Mouse (Mus musculus): Measurements from ENCODE around the gene Gm21985. TPM values are rescaled to one million over a fixed set of nuclear protein-coding genes. Genes with fewer than 3 reads are reported as not detected.
A peak's percentile ranks its signal among the peaks of the same experiment; 100 is the strongest.
"Not testable (repeated sequence)": the region's sequence is repeated elsewhere in the genome, so short reads cannot be mapped to it uniquely, and the experiment has no call there.

The Gm21985 gene
- total RNA-seq, 2 experiments from 2014 or later = 0.31 to 1.3 TPM

GRCm38 (mm10) chr2:112262779-112263295 lies 3.3 kb upstream of the Gm21985 start:
- intact Hi-C loops (cut with DNase I) = loop anchor here (5.0 to 10.0 kb wide), 2 partner anchors 192 to 229 kb away; partner anchors contain the start of genes Aven and Emc7
- DNase-seq = no peak

GRCm38 (mm10) chr2:112264364-112264763 lies 1.8 kb upstream of the Gm21985 start:
- no peak for DNase-seq
- intact Hi-C loops (cut with DNase I) = loop anchor here (5.0 to 10.0 kb wide), 2 partner anchors 190 to 228 kb away; partner anchors contain the start of genes Aven and Emc7

GRCm38 (mm10) chr2:112265448-112266241 lies 469 bp upstream of the Gm21985 start, which contains the start of gene Slc12a6:
Gene Slc12a6 (plus strand): TSS chr2:112265825.
- intact Hi-C loops (cut with DNase I) = loop anchor here (2.0 to 10.0 kb wide), 3 partner anchors 43 to 189 kb away; partner anchors contain the start of gene Emc7
- peak; percentile 94 to 95 for DNase-seq

- DNase-seq = peak; percentile 53 to 56
- intact Hi-C loops (cut with DNase I) = loop anchor here (2.0 to 10.0 kb wide), 3 partner anchors 42 to 188 kb away; partner anchors contain the start of gene Emc7
These were observed 666 bp downstream of the Gm21985 start for GRCm38 (mm10) chr2:112266780-112267179.

- intact Hi-C loops (cut with DNase I) = loop anchor here (2.0 to 10.0 kb wide), 3 partner anchors 41 to 187 kb away; partner anchors contain the start of gene Emc7
- DNase-seq = no peak
These were observed 1.6 kb downstream of the Gm21985 start for GRCm38 (mm10) chr2:112267547-112268269.

- intact Hi-C loops (cut with DNase I) = no loop called here
- peak; percentile 36 to 51 for DNase-seq
These were observed 3.9 kb downstream of the Gm21985 start for GRCm38 (mm10) chr2:112270011-112270410.

- no peak for DNase-seq
- intact Hi-C loops (cut with DNase I) = no loop called here
These were observed 6.8 kb downstream of the Gm21985 start for GRCm38 (mm10) chr2:112272909-112273308.

GRCm38 (mm10) chr2:112273474-112273873 lies 7.4 kb downstream of the Gm21985 start:
- intact Hi-C loops (cut with DNase I) = no loop called here
- DNase-seq = no peak

- intact Hi-C loops (cut with DNase I) = no loop called here
- DNase-seq = no peak
These were observed 10.8 kb downstream of the Gm21985 start for GRCm38 (mm10) chr2:112276870-112277269.

GRCm38 (mm10) chr2:112282846-112283245 lies 16.7 kb downstream of the Gm21985 start:
- intact Hi-C loops (cut with DNase I) = no loop called here

GRCm38 (mm10) chr2:112284363-112285030 lies 18.4 kb downstream of the Gm21985 start:
- DNase-seq = peak; percentile 69 to 71
- intact Hi-C loops (cut with DNase I) = no loop called here

More at GRCm38 (mm10) chr2:112282846-112283245, 16.7 kb downstream of the Gm21985 start:
- DNase-seq = no peak

- DNase-seq = no peak
- intact Hi-C loops (cut with DNase I) = no loop called here
These were observed 18.9 kb downstream of the Gm21985 start for GRCm38 (mm10) chr2:112285031-112285390.

- DNase-seq; intact Hi-C loops (cut with DNase I): not testable (repeated sequence)
These were observed 19.9 kb downstream of the Gm21985 start for GRCm38 (mm10) chr2:112286062-112286461.

- intact Hi-C loops (cut with DNase I) = no loop called here
- DNase-seq = no peak
These were observed 20.9 kb downstream of the Gm21985 start for GRCm38 (mm10) chr2:112287059-112287458.

- intact Hi-C loops (cut with DNase I) = no loop called here
- DNase-seq = no peak
These were observed 23.4 kb downstream of the Gm21985 start for GRCm38 (mm10) chr2:112289507-112289906.

- no peak for DNase-seq
- intact Hi-C loops (cut with DNase I) = no loop called here
These were observed 26.7 kb downstream of the Gm21985 start for GRCm38 (mm10) chr2:112292823-112293222.

GRCm38 (mm10) chr2:112296211-112296610 lies 30.1 kb downstream of the Gm21985 start:
- peak in 1 of 2 experiments; percentile 28 for DNase-seq
- intact Hi-C loops (cut with DNase I) = no loop called here

- DNase-seq = no peak
- intact Hi-C loops (cut with DNase I) = no loop called here
These were observed 32.1 kb downstream of the Gm21985 start for GRCm38 (mm10) chr2:112298221-112298620.

- intact Hi-C loops (cut with DNase I) = loop anchor here (2.0 kb wide), 1 partner anchor 42 kb away; the partner anchor contains the start of gene Gm21985
- DNase-seq = no peak
These were observed 42.6 kb downstream of the Gm21985 start for GRCm38 (mm10) chr2:112308671-112309070.

GRCm38 (mm10) chr2:112309161-112309600 lies 43.1 kb downstream of the Gm21985 start:
- DNase-seq = peak in 1 of 2 experiments; percentile 31
- intact Hi-C loops (cut with DNase I) = loop anchor here (2.0 kb wide), 1 partner anchor 42 kb away; the partner anchor contains the start of gene Gm21985
